In the genomic region with DNA sequence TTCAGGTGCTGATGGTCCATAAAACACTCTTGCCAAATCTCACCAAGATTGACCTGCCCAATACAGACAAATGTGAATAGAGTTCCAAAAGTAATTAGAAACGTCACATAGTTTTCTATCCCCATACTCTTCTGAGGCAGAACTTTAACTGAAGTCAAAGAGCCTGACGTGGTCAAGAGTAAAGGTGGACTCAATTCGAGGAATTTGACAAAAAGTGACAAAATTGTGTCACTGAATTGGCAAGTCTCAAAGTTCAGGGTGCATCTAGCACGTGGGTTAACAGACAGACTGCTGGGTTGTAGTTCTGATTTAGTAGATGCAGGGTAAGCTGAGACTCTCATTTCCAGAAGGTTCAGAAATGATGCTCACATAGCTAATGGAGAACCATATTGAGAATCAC, we compare ENCODE assay signal across 24 mouse cellular contexts.
DNase-seq lines count a peak whose midpoint lies in the region; ATAC-seq and TF ChIP-seq lines count a peak whose summit lies in the region.
"Had no signal": no experiment of that assay in that cellular context is flagged by ENCODE, and none has a peak within 500 bp of the region (broad histone marks: within the 10 kb centered on the region; RNA-seq: fewer than 3 reads in every experiment).

No protein-coding gene starts in this region.

- H3K9ac ChIP-seq in heart, embryonic 13.5 days: no peak overlapping the region
- H3K9ac ChIP-seq in embryonic facial prominence, embryonic 13.5 days: no peak overlapping the region
- H3K9ac ChIP-seq: embryonic facial prominence, embryonic 15.5 days; forebrain, embryonic 13.5 days; hindbrain, embryonic 15.5 days; limb, embryonic 13.5 days; liver, embryonic 13.5 days; midbrain, embryonic 13.5 days had no signal

- no peak for TF ChIP-seq POLR2A in kidney, adult 2 months (IDR thresholded peaks at IDR 0.05; ENCODE audit: low read depth, low read length)
- TF ChIP-seq POLR2A in embryonic fibroblast, embryonic 13.5 days (IDR thresholded peaks at IDR 0.05; ENCODE audit: low read depth, low read length): no peak

- no peaks in the 10 kb centered on the region for H3K36me3 ChIP-seq in heart, embryonic 13.5 days
- no peaks in the 10 kb centered on the region for H3K36me3 ChIP-seq in kidney, adult 2 months (ENCODE audit: control insufficient read depth, insufficient read depth, low read length)
- peaks cover 5% of the 10 kb centered on the region; the same call in 1 of the 2 replicates for H3K36me3 ChIP-seq in embryonic facial prominence, embryonic 13.5 days
- H3K36me3 ChIP-seq: embryonic facial prominence, embryonic 15.5 days; liver, embryonic 13.5 days had no signal

- peaks cover 81% of the 10 kb centered on the region for H3K4me1 ChIP-seq in heart, embryonic 13.5 days
- H3K4me1 ChIP-seq in kidney, adult 2 months (ENCODE audit: control insufficient read depth, insufficient read depth, low read length): peaks cover 8% of the 10 kb centered on the region
- peaks cover 50% of the 10 kb centered on the region for H3K4me1 ChIP-seq in embryonic facial prominence, embryonic 13.5 days
- peaks cover 51% of the 10 kb centered on the region for H3K4me1 ChIP-seq in embryonic fibroblast, embryonic 13.5 days (ENCODE audit: control insufficient read depth, insufficient read depth, low read length)
- H3K4me1 ChIP-seq: hindbrain, embryonic 10.5 days; liver, embryonic 13.5 days had no signal

- no peak for DNase-seq in heart, postnatal 14 days
- peak; percentile 52 for DNase-seq in kidney, adult 2 months
- no peak for DNase-seq in kidney, postnatal 14 days
- DNase-seq: adrenal gland, postnatal 25 days; B cell, adult 2 months; cerebellum, adult 11-12 months; cerebellum, adult 9-11 months; embryo, embryonic 11 days; gastrocnemius, postnatal 10 days; kidney, adult 18-20 months; kidney, postnatal 4 days; liver, embryonic 13.5 days; lung, adult 18-20 months had no signal

- ATAC-seq in heart, embryonic 13.5 days (ENCODE audit: extremely low read depth, insufficient number of reproducible peaks, low FRiP score, low TSS enrichment): no peak
- no peak for ATAC-seq in embryonic facial prominence, embryonic 13.5 days (ENCODE audit: insufficient number of reproducible peaks, insufficient read depth, low FRiP score, low TSS enrichment, low read depth)
- ATAC-seq: forebrain, embryonic 13.5 days; inflammation-experienced regulatory T-cells, adult 6 months; midbrain, embryonic 13.5 days had no signal

- no peak overlapping the region for H3K4me3 ChIP-seq in heart, embryonic 13.5 days
- H3K4me3 ChIP-seq in kidney, adult 2 months (ENCODE audit: insufficient read depth, low read depth, low read length): no peak overlapping the region
- no peak overlapping the region for H3K4me3 ChIP-seq in embryonic facial prominence, embryonic 13.5 days
- H3K4me3 ChIP-seq in embryonic fibroblast, embryonic 13.5 days (ENCODE audit: insufficient read depth, low read length): no peak overlapping the region
- H3K4me3 ChIP-seq: embryonic facial prominence, embryonic 15.5 days; forebrain, embryonic 13.5 days; hindbrain, embryonic 10.5 days; hindbrain, embryonic 15.5 days; limb, embryonic 13.5 days; liver, embryonic 13.5 days; midbrain, embryonic 13.5 days had no signal

- intact Hi-C loops in heart, postnatal 14 days (cut with DNase I): no loop called here

- H3K4me2 ChIP-seq in heart, embryonic 13.5 days: no peak overlapping the region
- no peak overlapping the region for H3K4me2 ChIP-seq in embryonic facial prominence, embryonic 13.5 days
- H3K4me2 ChIP-seq: embryonic facial prominence, embryonic 15.5 days; forebrain, embryonic 13.5 days; hindbrain, embryonic 15.5 days; limb, embryonic 13.5 days; liver, embryonic 13.5 days; midbrain, embryonic 13.5 days had no signal

- peak overlapping the region; percentile 86 for H3K27ac ChIP-seq in heart, embryonic 13.5 days (replicated peaks)
- H3K27ac ChIP-seq in kidney, adult 2 months (ENCODE audit: insufficient read depth, low read depth, low read length): no peak overlapping the region
- H3K27ac ChIP-seq in embryonic facial prominence, embryonic 13.5 days: peak overlapping the region; percentile 48; the same call in 1 of the 2 replicates
- peak overlapping the region; percentile 91 for H3K27ac ChIP-seq in embryonic fibroblast, embryonic 13.5 days (ENCODE audit: insufficient read depth, low read length)
- H3K27ac ChIP-seq: forebrain, embryonic 13.5 days; hindbrain, embryonic 10.5 days; hindbrain, embryonic 15.5 days; liver, embryonic 13.5 days; macrophage; midbrain, embryonic 13.5 days had no signal

- H3K9me3 ChIP-seq in heart, embryonic 13.5 days: no peaks in the 10 kb centered on the region
- H3K9me3 ChIP-seq in embryonic facial prominence, embryonic 13.5 days: no peaks in the 10 kb centered on the region
- H3K9me3 ChIP-seq: embryonic facial prominence, embryonic 15.5 days; forebrain, embryonic 13.5 days; hindbrain, embryonic 10.5 days; hindbrain, embryonic 15.5 days; limb, embryonic 13.5 days; liver, embryonic 13.5 days; midbrain, embryonic 13.5 days had no signal

- 77% methylated on average over 4 of the region's 4 CpGs for WGBS in heart, embryonic 13.5 days
- WGBS in kidney, adult 2 months: 72% methylated on average over 4 of the region's 4 CpGs
- WGBS in embryonic facial prominence, embryonic 13.5 days: 90% methylated on average over 4 of the region's 4 CpGs

- no peaks in the 10 kb centered on the region for H3K27me3 ChIP-seq in heart, embryonic 13.5 days (replicated peaks)
- H3K27me3 ChIP-seq in kidney, adult 2 months (replicated peaks; ENCODE audit: control insufficient read depth, insufficient read depth, low read length): no peaks in the 10 kb centered on the region
- no peaks in the 10 kb centered on the region for H3K27me3 ChIP-seq in embryonic facial prominence, embryonic 13.5 days
- H3K27me3 ChIP-seq: embryonic facial prominence, embryonic 15.5 days; forebrain, embryonic 13.5 days; hindbrain, embryonic 15.5 days; liver, embryonic 13.5 days; midbrain, embryonic 13.5 days had no signal

- no peak for TF ChIP-seq CTCF in kidney, adult 2 months (conservative IDR thresholded peaks at IDR 0.05; ENCODE audit: insufficient read depth, insufficient read length, low read depth, low read length)
- TF ChIP-seq CTCF in embryonic fibroblast, embryonic 13.5 days (IDR thresholded peaks at IDR 0.05; ENCODE audit: borderline replicate concordance, insufficient read depth, low read length): no peak
